Mouse (Mus musculus) hindbrain, embryonic 14.5 days (tissue): ENCODE results near the gene Zmym1. TPM values are rescaled to one million over a fixed set of nuclear protein-coding genes. Genes with fewer than 3 reads are reported as not detected.
A peak's percentile ranks its signal among the peaks of the same experiment; 100 is the strongest.

Experiments
- ATAC-seq: fragments of 200-750 bp; cut with Nextera tagmentation; 2 replicates; pipeline ENCODE4 v1.8.0; 2017; ENCODE audit warnings: moderate number of reproducible peaks, mild to moderate bottlenecking, moderate TSS enrichment, moderate library complexity; ENCODE audit not compliant: low FRiP score
- DNase-seq: peaks from one replicate; pipeline ENCODE4 v3.0.0-alpha.2; 2015; ENCODE audit warnings: low spot score
- H3K27ac ChIP-seq: fragments of 300-500 bp; sonication (generic); 2 replicates; pipeline ENCODE4 v1.5.1; 2014; ENCODE audit warnings: mild to moderate bottlenecking, moderate library complexity
- H3K27me3 ChIP-seq: fragments of 300-500 bp; sonication (generic); 2 replicates; pipeline ENCODE4 v1.6.1; 2014; ENCODE audit warnings: mild to moderate bottlenecking, low read length, mixed read lengths; ENCODE audit not compliant: control insufficient read depth, insufficient read depth
- H3K36me3 ChIP-seq: fragments of 300-500 bp; sonication (generic); replicated peaks from 2 replicates; pipeline ENCODE4 v1.6.1; 2014; ENCODE audit not compliant: control insufficient read depth, insufficient read depth
- H3K4me1 ChIP-seq: fragments of 300-500 bp; sonication (generic); replicated peaks from 2 replicates; pipeline ENCODE4 v1.6.1; 2014; ENCODE audit warnings: antibody characterized with exemption, low read length, mixed read lengths; ENCODE audit not compliant: control insufficient read depth, insufficient read depth
- H3K4me2 ChIP-seq: fragments of 300-500 bp; sonication (generic); replicated peaks from 2 replicates; pipeline ENCODE4 v1.6.1; 2014; ENCODE audit warnings: mild to moderate bottlenecking, moderate library complexity
- H3K4me3 ChIP-seq: fragments of 300-500 bp; sonication (generic); replicated peaks from 2 replicates; pipeline ENCODE4 v1.5.1; 2014; ENCODE audit warnings: mild to moderate bottlenecking, low read length
- H3K9ac ChIP-seq: fragments of 300-500 bp; sonication (generic); 2 replicates; pipeline ENCODE4 v1.6.1; 2014
- H3K9me3 ChIP-seq: fragments of 300-500 bp; sonication (generic); 2 replicates; pipeline ENCODE4 v1.6.1; 2016; ENCODE audit warnings: low read length; ENCODE audit not compliant: control insufficient read depth
- WGBS: fragments of 180-500 bp; shearing (Covaris S2); extraction: QIAGEN DNeasy Blood & Tissue Kit; methylation state at CpG from one replicate; pipeline ENCODE4 v1.1.7; 2014; 5-methylcytosine and 5-hydroxymethylcytosine counted together
- polyA plus RNA-seq: library from polyadenylated mRNA; unstranded; fragments of >200 nt; fragmentation: Nextera tagmentation; extraction: Ambion mirVana; gene quantifications from 2 replicates; pipeline ENCODE4 v1.2.1, GENCODE M21; 2014

Zmym1 gene
- polyA plus RNA-seq, 1 experiment from 2014 or later: 31.6 TPM

GRCm38 (mm10) chr4:127037908-127038827, 22.8 kb downstream of the Zmym1 start:
- WGBS: 84% methylated on average over 8 of the region's 8 CpGs
- no peak for DNase-seq

GRCm38 (mm10) chr4:127037158-127037557, 23.8 kb downstream of the Zmym1 start:
- ATAC-seq (no peak), DNase-seq (no peak)
- no peak overlapping the region for H3K4me3 ChIP-seq
- H3K4me1 ChIP-seq: no peaks in the 10 kb centered on the region
- H3K27me3 ChIP-seq: no peaks in the 10 kb centered on the region
- 94% methylated on average over 3 of the region's 3 CpGs for whole genome bisulfite sequencing
- H3K36me3 ChIP-seq: peaks cover 98% of the 10 kb centered on the region
- no peaks in the 10 kb centered on the region for H3K9me3 ChIP-seq
- no peak overlapping the region for H3K4me2 ChIP-seq
- no peak overlapping the region for H3K9ac ChIP-seq
- H3K27ac ChIP-seq: no peak overlapping the region

More at GRCm38 (mm10) chr4:127037908-127038827, 22.8 kb downstream of the Zmym1 start:
- Histone ChIP-seq H3K4me3 (no peak overlapping the region), H3K4me1 (no peaks in the 10 kb centered on the region), H3K27me3 (no peaks in the 10 kb centered on the region), H3K9me3 (no peaks in the 10 kb centered on the region), H3K36me3 (peaks cover 97% of the 10 kb centered on the region), H3K27ac (no peak overlapping the region), H3K9ac (no peak overlapping the region), H3K4me2 (no peak overlapping the region)
- no peak for ATAC-seq

- Histone ChIP-seq H3K9ac (no peak overlapping the region), H3K27ac (no peak overlapping the region), H3K27me3 (no peaks in the 10 kb centered on the region), H3K36me3 (peaks cover 94% of the 10 kb centered on the region), H3K4me3 (no peak overlapping the region), H3K4me2 (0 out of 2 replicates have a peak overlapping the region, but pooled peaks have one; percentile 11), H3K9me3 (no peaks in the 10 kb centered on the region), H3K4me1 (peaks cover 25% of the 10 kb centered on the region)
- DNase-seq: peak; percentile 67
- 63% methylated on average over 4 of the region's 4 CpGs for WGBS
- no peak for ATAC-seq
Measured at GRCm38 (mm10) chr4:127027228-127028190, 33.4 kb downstream of the Zmym1 start.

- H3K36me3 ChIP-seq: peaks cover 87% of the 10 kb centered on the region
- H3K4me1 ChIP-seq: peaks cover 25% of the 10 kb centered on the region
- ATAC-seq (no peak), DNase-seq (no peak)
- 93% methylated on average over 4 of the region's 4 CpGs for WGBS
- H3K4me2 ChIP-seq: 0 out of 2 replicates have a peak overlapping the region, but pooled peaks have one; percentile 11
- H3K27me3 ChIP-seq: no peaks in the 10 kb centered on the region
- H3K9me3 ChIP-seq: no peaks in the 10 kb centered on the region
- no peak overlapping the region for H3K9ac ChIP-seq
- no peak overlapping the region for H3K4me3 ChIP-seq
- H3K27ac ChIP-seq: no peak overlapping the region
Measured at GRCm38 (mm10) chr4:127026826-127027225, 34.1 kb downstream of the Zmym1 start.

- H3K27me3 ChIP-seq: no peaks in the 10 kb centered on the region
- H3K9me3 ChIP-seq: no peaks in the 10 kb centered on the region
- peak overlapping the region; percentile 100 for H3K9ac ChIP-seq
- DNase-seq: no peak
- no peak overlapping the region for H3K27ac ChIP-seq
- WGBS: 62% methylated on average over 1 of the region's 1 CpGs
- H3K36me3 ChIP-seq: peaks cover 61% of the 10 kb centered on the region
- ATAC-seq: no peak
- peaks cover 30% of the 10 kb centered on the region for H3K4me1 ChIP-seq
- peak overlapping the region; percentile 100 for H3K4me3 ChIP-seq
- peak overlapping the region; percentile 86 for H3K4me2 ChIP-seq
Measured at GRCm38 (mm10) chr4:127024240-127024639, 36.7 kb downstream of the Zmym1 start.

- 3% methylated on average over 9 of the region's 9 CpGs for WGBS
- H3K36me3 ChIP-seq: peaks cover 54% of the 10 kb centered on the region
Measured at GRCm38 (mm10) chr4:127023201-127023600, 37.8 kb downstream of the Zmym1 start.

GRCm38 (mm10) chr4:127021989-127022626, 38.8 kb downstream of the Zmym1 start:
- WGBS: under 1% methylated on average over 53 of the region's 53 CpGs
- peaks cover 30% of the 10 kb centered on the region for H3K4me1 ChIP-seq

More at GRCm38 (mm10) chr4:127023201-127023600, 37.8 kb downstream of the Zmym1 start:
- H3K9me3 ChIP-seq: no peaks in the 10 kb centered on the region
- ATAC-seq (no peak), DNase-seq (no peak)
- no peak overlapping the region for H3K27ac ChIP-seq
- peaks cover 30% of the 10 kb centered on the region for H3K4me1 ChIP-seq
- no peaks in the 10 kb centered on the region for H3K27me3 ChIP-seq
- H3K4me2 ChIP-seq: peak overlapping the region; percentile 86
- H3K9ac ChIP-seq: peak overlapping the region; percentile 100
- H3K4me3 ChIP-seq: peak overlapping the region; percentile 100

GRCm38 (mm10) chr4:127021151-127021945, 39.6 kb downstream of the Zmym1 start, which contains the start of gene Sfpq:
TSS of gene Sfpq (plus strand) at chr4:127021324.
- ATAC-seq (peak; percentile 97), DNase-seq (peak; percentile 100)
- under 1% methylated on average over 82 of the region's 87 CpGs for WGBS
- H3K27ac ChIP-seq: peak within 1 kb of the TSS; percentile 98
- H3K4me3 ChIP-seq: peak within 1 kb of the TSS; percentile 100
- no peaks in the 10 kb centered on the region for H3K27me3 ChIP-seq
- H3K4me2 ChIP-seq: peak within 1 kb of the TSS; percentile 86
- peaks cover 30% of the 10 kb centered on the region for H3K4me1 ChIP-seq
- H3K36me3 ChIP-seq: peaks cover 35% of the 10 kb centered on the region
- no peaks in the 10 kb centered on the region for H3K9me3 ChIP-seq
- H3K9ac ChIP-seq: peak within 1 kb of the TSS; percentile 100

More at GRCm38 (mm10) chr4:127021989-127022626, 38.8 kb downstream of the Zmym1 start:
- Histone ChIP-seq H3K27me3 (no peaks in the 10 kb centered on the region), H3K9ac (peak overlapping the region; percentile 100), H3K9me3 (no peaks in the 10 kb centered on the region), H3K27ac (peak overlapping the region; percentile 98), H3K4me3 (peak overlapping the region; percentile 100), H3K4me2 (peak overlapping the region; percentile 86), H3K36me3 (peaks cover 43% of the 10 kb centered on the region)
- ATAC-seq: peak; percentile 76
- DNase-seq: peak; percentile 86
